Comparison of ENCODE assay signal across 8 mouse cellular contexts in genomic region chr9:21758576-21759529, GRCm38 (mm10). TPM values are rescaled to one million over a fixed set of nuclear protein-coding genes. Genes with fewer than 3 reads are reported as not detected.
DNase-seq lines count a peak whose midpoint lies in the region; ATAC-seq and TF ChIP-seq lines count a peak whose summit lies in the region.

No protein-coding gene starts in this region.

- TF ChIP-seq CTCF in forebrain, postnatal 0 days (IDR thresholded peaks at IDR 0.05; ENCODE audit: low read depth) = no peak
- no peak for TF ChIP-seq CTCF in E14TG2a.4 (conservative IDR thresholded peaks at IDR 0.05; ENCODE audit: low read length)

- WGBS in forebrain, embryonic 10.5 days = 69% methylated on average over 14 of the region's 14 CpGs
- 50% methylated on average over 14 of the region's 14 CpGs for WGBS in forebrain, postnatal 0 days
- 50% methylated on average over 14 of the region's 14 CpGs for WGBS in forebrain, embryonic 14.5 days
- 49% methylated on average over 14 of the region's 14 CpGs for WGBS in liver, embryonic 15.5 days (ENCODE audit: insufficient replicate concordance)

- peak overlapping the region; percentile 89 for H3K4me3 ChIP-seq in forebrain, embryonic 10.5 days
- H3K4me3 ChIP-seq in forebrain, postnatal 0 days (ENCODE audit: low read depth, low read length) = no peak overlapping the region
- H3K4me3 ChIP-seq in E14TG2a.4 (replicated peaks; ENCODE audit: low read length) = peak overlapping the region; percentile 98
- H3K4me3 ChIP-seq in forebrain, embryonic 14.5 days (ENCODE audit: low read depth, low read length) = peak overlapping the region; percentile 66
- peak overlapping the region; percentile 96 for H3K4me3 ChIP-seq in liver, embryonic 15.5 days (replicated peaks)

- H3K36me3 ChIP-seq in forebrain, embryonic 10.5 days (replicated peaks) = peaks cover 48% of the 10 kb centered on the region
- no peaks in the 10 kb centered on the region for H3K36me3 ChIP-seq in forebrain, postnatal 0 days (ENCODE audit: insufficient read depth)
- H3K36me3 ChIP-seq in E14TG2a.4 (ENCODE audit: insufficient read depth, low read length) = peaks cover 55% of the 10 kb centered on the region
- peaks cover 15% of the 10 kb centered on the region; the same call in 1 of the 2 replicates for H3K36me3 ChIP-seq in forebrain, embryonic 14.5 days (ENCODE audit: control insufficient read depth, insufficient read depth, low read length)
- H3K36me3 ChIP-seq in liver, embryonic 15.5 days (replicated peaks) = peaks cover 39% of the 10 kb centered on the region

- no peaks in the 10 kb centered on the region for H3K27me3 ChIP-seq in forebrain, embryonic 10.5 days (ENCODE audit: poor library complexity, severe bottlenecking)
- H3K27me3 ChIP-seq in forebrain, postnatal 0 days (ENCODE audit: insufficient read depth, low read length) = no peaks in the 10 kb centered on the region
- no peaks in the 10 kb centered on the region for H3K27me3 ChIP-seq in E14TG2a.4 (ENCODE audit: insufficient read depth, low read length)
- no peaks in the 10 kb centered on the region for H3K27me3 ChIP-seq in forebrain, embryonic 14.5 days (replicated peaks; ENCODE audit: control insufficient read depth, insufficient read depth, low read length)
- H3K27me3 ChIP-seq in liver, embryonic 15.5 days = no peaks in the 10 kb centered on the region

- peaks cover 28% of the 10 kb centered on the region for H3K4me1 ChIP-seq in forebrain, embryonic 10.5 days
- 0 out of 2 replicates have a peak, but pooled peaks cover 3% of the 10 kb centered on the region for H3K4me1 ChIP-seq in forebrain, postnatal 0 days (ENCODE audit: insufficient read depth)
- peaks cover 85% of the 10 kb centered on the region for H3K4me1 ChIP-seq in E14TG2a.4 (replicated peaks; ENCODE audit: low read depth, low read length)
- H3K4me1 ChIP-seq in forebrain, embryonic 14.5 days (ENCODE audit: control insufficient read depth, insufficient read depth, low read length) = peaks cover 6% of the 10 kb centered on the region; the same call in 1 of the 2 replicates
- peaks cover 47% of the 10 kb centered on the region for H3K4me1 ChIP-seq in liver, embryonic 15.5 days (replicated peaks)

- no peak overlapping the region; the same call in 1 of the 2 replicates for H3K4me2 ChIP-seq in forebrain, postnatal 0 days (ENCODE audit: low read depth)
- peak overlapping the region; percentile 56 for H3K4me2 ChIP-seq in forebrain, embryonic 14.5 days (ENCODE audit: low read length)
- peak overlapping the region; percentile 87 for H3K4me2 ChIP-seq in liver, embryonic 15.5 days

- no peak for DNase-seq in forebrain, embryonic 10.5 days (ENCODE audit: extremely low spot score, low spot score)
- DNase-seq in forebrain, postnatal 0 days = no peak
- peak; percentile 24 for DNase-seq in forebrain, embryonic 14.5 days (ENCODE audit: low spot score)
- no peak for DNase-seq in urinary bladder, postnatal 14 days (ENCODE audit: low spot score)
- DNase-seq in adipocyte (ENCODE audit: low spot score) = no peak
- no peak for DNase-seq in lung, postnatal 36 days

- no peak overlapping the region for H3K9ac ChIP-seq in forebrain, postnatal 0 days
- 0 out of 2 replicates have a peak overlapping the region, but pooled peaks have one; percentile 66 for H3K9ac ChIP-seq in forebrain, embryonic 14.5 days (ENCODE audit: low read length)
- peak overlapping the region; percentile 92 for H3K9ac ChIP-seq in liver, embryonic 15.5 days

- H3K9me3 ChIP-seq in forebrain, embryonic 10.5 days = no peaks in the 10 kb centered on the region
- H3K9me3 ChIP-seq in forebrain, postnatal 0 days (ENCODE audit: low read length) = no peaks in the 10 kb centered on the region
- no peaks in the 10 kb centered on the region for H3K9me3 ChIP-seq in E14TG2a.4 (ENCODE audit: low read length)
- H3K9me3 ChIP-seq in forebrain, embryonic 14.5 days (replicated peaks; ENCODE audit: control insufficient read depth, low read length) = no peaks in the 10 kb centered on the region
- H3K9me3 ChIP-seq in liver, embryonic 15.5 days (replicated peaks) = no peaks in the 10 kb centered on the region

- peak overlapping the region; percentile 98 for H3K27ac ChIP-seq in forebrain, embryonic 10.5 days
- H3K27ac ChIP-seq in forebrain, postnatal 0 days (ENCODE audit: low read depth, low read length) = no peak overlapping the region
- H3K27ac ChIP-seq in forebrain, embryonic 14.5 days (ENCODE audit: low read depth, low read length) = no peak overlapping the region
- H3K27ac ChIP-seq in liver, embryonic 15.5 days (replicated peaks) = peak overlapping the region; percentile 19; the same call in 1 of the 2 replicates

- ATAC-seq in forebrain, postnatal 0 days = no peak
- no peak for ATAC-seq in forebrain, embryonic 14.5 days
- no peak for ATAC-seq in liver, embryonic 15.5 days (ENCODE audit: insufficient read depth)

RNA-seq across cellular contexts. Expression of gene Spc24, which starts 1.2 kb away (rescaled TPM):
- 196 and 197 TPM in 2 replicates for polyA plus RNA-seq in forebrain, embryonic 10.5 days (2016; fragmentation: Nextera tagmentation; extraction: Ambion mirVana)
- 7.7 and 8.2 TPM in 2 replicates for total RNA-seq in forebrain, postnatal 0 days (2014; rRNA removed)
- 13.5 and 14.3 TPM in 2 replicates for polyA plus RNA-seq in forebrain, postnatal 0 days (2015; fragmentation: Nextera tagmentation; extraction: Ambion mirVana)
- polyA plus RNA-seq in forebrain, embryonic 14.5 days (2014; fragmentation: Nextera tagmentation; extraction: Ambion mirVana) = 53.7 and 64.3 TPM in 2 replicates
- polyA plus RNA-seq in liver, embryonic 15.5 days (2015; fragmentation: Nextera tagmentation; extraction: Ambion mirVana) = 76.8 and 82.2 TPM in 2 replicates

RNA-seq across cellular contexts. Expression of gene Ldlr, which starts 35.6 kb away (rescaled TPM):
- 58.5 and 60.0 TPM in 2 replicates for polyA plus RNA-seq in forebrain, embryonic 10.5 days (2016; fragmentation: Nextera tagmentation; extraction: Ambion mirVana)
- 19.1 and 26.8 TPM in 2 replicates for total RNA-seq in forebrain, postnatal 0 days (2014; rRNA removed)
- polyA plus RNA-seq in forebrain, postnatal 0 days (2015; fragmentation: Nextera tagmentation; extraction: Ambion mirVana) = 6.5 and 11.1 TPM in 2 replicates
- polyA plus RNA-seq in forebrain, embryonic 14.5 days (2014; fragmentation: Nextera tagmentation; extraction: Ambion mirVana) = 5.2 and 6.8 TPM in 2 replicates
- 24.5 and 24.6 TPM in 2 replicates for polyA plus RNA-seq in liver, embryonic 15.5 days (2015; fragmentation: Nextera tagmentation; extraction: Ambion mirVana)

RNA-seq across cellular contexts. Expression of gene Kank2, which starts 39.7 kb away (rescaled TPM):
- 8.6 and 8.9 TPM in 2 replicates for polyA plus RNA-seq in forebrain, embryonic 10.5 days (2016; fragmentation: Nextera tagmentation; extraction: Ambion mirVana)
- 8.5 and 12.4 TPM in 2 replicates for total RNA-seq in forebrain, postnatal 0 days (2014; rRNA removed)
- 2.2 and 2.3 TPM in 2 replicates for polyA plus RNA-seq in forebrain, postnatal 0 days (2015; fragmentation: Nextera tagmentation; extraction: Ambion mirVana)
- 0.99 and 1.3 TPM in 2 replicates for polyA plus RNA-seq in forebrain, embryonic 14.5 days (2014; fragmentation: Nextera tagmentation; extraction: Ambion mirVana)
- 4.8 and 5.5 TPM in 2 replicates for polyA plus RNA-seq in liver, embryonic 15.5 days (2015; fragmentation: Nextera tagmentation; extraction: Ambion mirVana)

Comparison
In these comparisons a context has a peak if more than half of its experiments do, and no peak if none do; other contexts are left out.
1. H3K27ac ChIP-seq: peak in forebrain, embryonic 10.5 days (single experiment) and liver, embryonic 15.5 days (single experiment); none in forebrain, postnatal 0 days (single experiment) and forebrain, embryonic 14.5 days (single experiment).